Mouse (Mus musculus) MEL (cell line): ENCODE measurements around the gene Slc13a2. TPM values are rescaled to one million over a fixed set of nuclear protein-coding genes. Genes with fewer than 3 reads are reported as not detected.

Experiments used
- DNase-seq: peaks from one replicate; pipeline ENCODE4 v3.0.0; 2011; ENCODE audit warnings: low read depth, low spot score
- H3K27ac ChIP-seq: 2 replicates; pipeline ENCODE4 v1.5.1; 2012; ENCODE audit warnings: low read depth, mild to moderate bottlenecking, control low read depth, low read length, moderate library complexity; ENCODE audit not compliant: control insufficient read depth
- H3K27me3 ChIP-seq, 2 experiments: fragments of 150-350 bp in 1 of 2; sonication (generic) in 1 of 2; 2 replicates each; pipeline ENCODE4 v1.6.1; 2012; ENCODE audit warnings: low read length in 2 of 2, mild to moderate bottlenecking in 2 of 2, improper control_type of control experiment in 1 of 2, moderate library complexity in 1 of 2; ENCODE audit not compliant: insufficient read depth in 2 of 2, control insufficient read depth in 1 of 2
- H3K36me3 ChIP-seq, 2 experiments: 2 replicates each; pipeline ENCODE4 v1.6.1; 2012 to 2014; ENCODE audit warnings: low read length in 2 of 2, improper control_type of control experiment in 1 of 2, inconsistent platforms in 1 of 2, mild to moderate bottlenecking in 1 of 2; ENCODE audit not compliant: insufficient read depth in 2 of 2, control insufficient read depth in 1 of 2
- H3K4me1 ChIP-seq, 2 experiments: fragments of 150-350 bp in 1 of 2; sonication (generic) in 1 of 2; 2 replicates each; pipeline ENCODE4 v1.6.1; 2012; ENCODE audit warnings: low read length in 2 of 2, improper control_type of control experiment in 1 of 2, mild to moderate bottlenecking in 1 of 2; ENCODE audit not compliant: insufficient read depth in 2 of 2, control insufficient read depth in 1 of 2
- H3K4me3 ChIP-seq, 2 experiments: fragments of 150-350 bp in 1 of 2; sonication (generic) in 1 of 2; 2 replicates each; pipeline ENCODE4 v1.5.1; 2012; ENCODE audit warnings: low read depth in 2 of 2, low read length in 2 of 2, mild to moderate bottlenecking in 2 of 2, moderate library complexity in 2 of 2, control low read depth in 1 of 2, improper control_type of control experiment in 1 of 2; ENCODE audit not compliant: control insufficient read depth in 1 of 2, insufficient read depth in 1 of 2
- H3K79me2 ChIP-seq: 2 replicates; pipeline ENCODE4 v1.6.1; 2012; ENCODE audit warnings: mild to moderate bottlenecking, low read length, moderate library complexity; ENCODE audit not compliant: control insufficient read depth, poor library complexity, insufficient read depth
- H3K9ac ChIP-seq: 2 replicates; pipeline ENCODE4 v1.6.1; 2012; ENCODE audit warnings: low read depth, mild to moderate bottlenecking, control low read depth, low read length, moderate library complexity; ENCODE audit not compliant: control insufficient read depth, poor library complexity, severe bottlenecking
- H3K9me3 ChIP-seq: fragments of 150-350 bp; sonication (generic); replicated peaks from 2 replicates; pipeline ENCODE4 v1.6.1; 2012; ENCODE audit warnings: mild to moderate bottlenecking, low read length, improper control_type of control experiment, moderate library complexity; ENCODE audit not compliant: insufficient read depth
- CHD2 ChIP-seq: IDR thresholded peaks from 2 replicates; pipeline ENCODE4 v1.6.1; 2011; ENCODE audit warnings: low read length, improper control_type of control experiment
- CTCF ChIP-seq, 3 experiments: IDR thresholded peaks in 2 of 3; conservative IDR thresholded peaks in 1 of 3; 2 replicates each; pipeline ENCODE4 v1.5.1; 2011 to 2012; ENCODE audit warnings: low read length in 3 of 3, low read depth in 2 of 3, mild to moderate bottlenecking in 2 of 3, improper control_type of control experiment in 1 of 3, inconsistent platforms in 1 of 3, mixed read lengths in 1 of 3, moderate library complexity in 1 of 3; ENCODE audit not compliant: control insufficient read depth in 1 of 3, insufficient read depth in 1 of 3, poor library complexity in 1 of 3, severe bottlenecking in 1 of 3
- EP300 ChIP-seq, 2 experiments: IDR thresholded peaks; 2 replicates each; pipeline ENCODE4 v1.6.1; 2011; ENCODE audit warnings: improper control_type of control experiment in 2 of 2, low read length in 2 of 2, low read depth in 1 of 2, mild to moderate bottlenecking in 1 of 2
- GATA1 ChIP-seq: IDR thresholded peaks from 2 replicates; pipeline ENCODE4 v1.6.1; 2011; ENCODE audit warnings: low read depth, low read length, improper control_type of control experiment
- MYB ChIP-seq: IDR thresholded peaks from 2 replicates; pipeline ENCODE4 v1.6.1; 2011; ENCODE audit warnings: mild to moderate bottlenecking, low read depth, low read length, improper control_type of control experiment
- MYC ChIP-seq: IDR thresholded peaks from 2 replicates; pipeline ENCODE4 v1.6.1; 2011; ENCODE audit warnings: low read depth, mild to moderate bottlenecking, low read length, improper control_type of control experiment, moderate library complexity
- POLR2A ChIP-seq, 2 experiments: IDR thresholded peaks; 2 replicates each; pipeline ENCODE4 v1.6.1; 2011 to 2012; ENCODE audit warnings: low read length in 2 of 2, mild to moderate bottlenecking in 2 of 2, control low read depth in 1 of 2, improper control_type of control experiment in 1 of 2, low read depth in 1 of 2, moderate library complexity in 1 of 2; ENCODE audit not compliant: control insufficient read depth in 1 of 2, insufficient read depth in 1 of 2, poor library complexity in 1 of 2
- POLR2AphosphoS2 ChIP-seq: IDR thresholded peaks from 2 replicates; pipeline ENCODE4 v1.6.1; 2011; ENCODE audit warnings: low read length, improper control_type of control experiment
- POLR2AphosphoS5 ChIP-seq: IDR thresholded peaks from 2 replicates; pipeline ENCODE4 v1.6.1; 2012; ENCODE audit warnings: low read depth, borderline replicate concordance, mild to moderate bottlenecking, inconsistent platforms, low read length, moderate library complexity, mixed read lengths
- RAD21 ChIP-seq: IDR thresholded peaks from 2 replicates; pipeline ENCODE4 v1.6.1; 2011; ENCODE audit warnings: mild to moderate bottlenecking, low read depth, low read length, improper control_type of control experiment
- SMC3 ChIP-seq: IDR thresholded peaks from 2 replicates; pipeline ENCODE4 v1.6.1; 2011; ENCODE audit warnings: low read depth, low read length, improper control_type of control experiment
- UBTF ChIP-seq: IDR thresholded peaks from 2 replicates; pipeline ENCODE4 v1.6.1; 2012; ENCODE audit warnings: low read depth, mild to moderate bottlenecking, inconsistent platforms, low read length, improper control_type of control experiment, moderate library complexity, borderline replicate concordance; ENCODE audit not compliant: insufficient read depth
- ZNF384 ChIP-seq: IDR thresholded peaks from 2 replicates; pipeline ENCODE4 v1.6.1; 2012; ENCODE audit warnings: low read depth, mild to moderate bottlenecking, inconsistent platforms, low read length, improper control_type of control experiment
- polyA plus RNA-seq, 2 experiments: library from polyadenylated mRNA; stranded (reverse) in 1 of 2; unstranded in 1 of 2; fragments of >175 nt in 1 of 2; fragments of >200 nt in 1 of 2; gene quantifications; 2 replicates each; pipeline versions ENCODE4 v1.2.1 to v1.2.4; 2012; ENCODE audit warnings: low replicate concordance in 2 of 2, low read depth in 1 of 2; ENCODE audit not compliant: insufficient read length in 2 of 2, insufficient read depth in 1 of 2, missing spikeins in 1 of 2
- total RNA-seq: library from RNA; depleted of rRNA; stranded (reverse); fragments of 300-350 nt; gene quantifications from 2 replicates; pipeline ENCODE4 v1.2.3, GENCODE M21; 2012; rRNA removed

Gene Slc13a2
- total and polyA plus RNA-seq, 3 experiments, result not detected

DNA sequence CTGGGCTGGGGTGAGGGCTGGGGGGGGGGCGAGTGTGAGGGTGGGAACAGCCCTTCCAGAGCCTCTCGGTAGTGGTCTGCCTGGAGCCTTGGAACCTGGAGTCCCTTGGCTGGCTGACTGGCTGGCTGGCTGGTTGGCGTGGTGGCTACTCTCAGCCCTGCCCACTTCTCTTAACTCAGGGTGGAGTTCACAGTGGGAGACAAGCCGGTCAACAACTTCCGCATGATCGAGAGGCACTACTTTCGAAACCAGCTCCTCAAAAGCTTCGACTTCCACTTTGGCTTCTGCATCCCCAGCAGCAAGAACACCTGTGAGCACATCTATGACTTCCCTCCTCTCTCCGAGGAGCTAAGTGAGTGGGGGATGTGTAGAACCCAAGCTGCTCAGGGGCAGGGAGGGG, 74.1 kb downstream of the Slc13a2 start:
- Histone ChIP-seq H3K4me3 (no peak overlapping the region), H3K9me3 (no peaks in the 10 kb centered on the region), H3K27me3 (no peaks in the 10 kb centered on the region), H3K36me3 (peaks cover 0 to 21% of the 10 kb centered on the region in 2 experiments; a peak in 2 of 4 replicates), H3K79me2 (peaks cover 9% of the 10 kb centered on the region), H3K27ac (no peak overlapping the region), H3K4me1 (peaks cover 13 to 29% of the 10 kb centered on the region in 2 experiments), H3K9ac (no peak overlapping the region)
- no peak for TF ChIP-seq CTCF (IDR thresholded peaks at IDR 0.05 in 2 of 3, conservative IDR thresholded peaks at IDR 0.05 in 1 of 3; ENCODE audit: control insufficient read depth in 1 of 3, insufficient read depth in 1 of 3, low read depth in 2 of 3, low read length in 3 of 3, poor library complexity in 1 of 3, severe bottlenecking in 1 of 3)
- no peak for TF ChIP-seq ZNF384
- no peak for TF ChIP-seq POLR2AphosphoS2
- TF ChIP-seq EP300 (IDR thresholded peaks at IDR 0.05; ENCODE audit: low read depth in 1 of 2, low read length in 2 of 2), result no peak
- no peak for TF ChIP-seq MYB
- TF ChIP-seq MYC, result no peak
- TF ChIP-seq CHD2, result no peak
- TF ChIP-seq UBTF, result no peak
- no peak for TF ChIP-seq RAD21
- no peak for TF ChIP-seq POLR2A (IDR thresholded peaks at IDR 0.05; ENCODE audit: control insufficient read depth in 1 of 2, insufficient read depth in 1 of 2, low read depth in 1 of 2, low read length in 2 of 2, poor library complexity in 1 of 2)
- TF ChIP-seq GATA1, result no peak
- no peak for TF ChIP-seq POLR2AphosphoS5
- TF ChIP-seq SMC3, result no peak
- DNase-seq, result no peak

Other genes starting within 250 kb of the Slc13a2 start
- 6.0 and 7.5 TPM in 2 replicates for gene Nek8, start 245.5 kb downstream of the Slc13a2 start, total RNA-seq
- 10 to 100 TPM in 1 of 2 experiments, not detected in 1; 10.1 TPM for gene Nek8, start 245.5 kb downstream of the Slc13a2 start, polyA plus RNA-seq
- gene Tlcd1, start 245.5 kb downstream of the Slc13a2 start, total RNA-seq, result 16.2 and 28.3 TPM in 2 replicates
- gene Tlcd1, start 245.5 kb downstream of the Slc13a2 start, polyA plus RNA-seq, result 10 to 100 TPM in 1 of 2 experiments, not detected in 1; 23.3 TPM
- gene Rpl23a, start 238.6 kb downstream of the Slc13a2 start, total RNA-seq, result 3,920 and 4,112 TPM in 2 replicates
- gene Rpl23a, start 238.6 kb downstream of the Slc13a2 start, polyA plus RNA-seq, result 1,000 to 10,000 TPM in 1 of 2 experiments, not detected in 1; 2,892 TPM
- gene Rab34, start 233.8 kb downstream of the Slc13a2 start, total RNA-seq, result 20.8 TPM in 2 replicates
- 10 to 100 TPM in 1 of 2 experiments, not detected in 1; 42.9 TPM for gene Rab34, start 233.8 kb downstream of the Slc13a2 start, polyA plus RNA-seq
- gene Proca1, start 228.8 kb downstream of the Slc13a2 start, total RNA-seq, result 0.15 and 0.16 TPM in 2 replicates
- gene Proca1, start 228.8 kb downstream of the Slc13a2 start, polyA plus RNA-seq, result under 1 TPM in 1 of 2 experiments, not detected in 1; 0.54 TPM
- gene Sdf2, start 176.5 kb downstream of the Slc13a2 start, total RNA-seq, result 75.5 and 81.4 TPM in 2 replicates
- gene Sdf2, start 176.5 kb downstream of the Slc13a2 start, polyA plus RNA-seq, result 10 to 100 TPM in 1 of 2 experiments, not detected in 1; 68.1 TPM
- 39.6 and 40.3 TPM in 2 replicates for gene Supt6, start 176.2 kb downstream of the Slc13a2 start, total RNA-seq
- gene Supt6, start 176.2 kb downstream of the Slc13a2 start, polyA plus RNA-seq, result 10 to 100 TPM; 59.8 to 93.2 TPM
- 80.5 and 85.9 TPM in 2 replicates for gene 2610507B11Rik, start 160.5 kb downstream of the Slc13a2 start, total RNA-seq
- 10 to 100 TPM; 75.8 to 77.6 TPM for gene 2610507B11Rik, start 160.5 kb downstream of the Slc13a2 start, polyA plus RNA-seq
- gene BC030499, start 131.4 kb downstream of the Slc13a2 start, total RNA-seq, result 0.73 and 1.6 TPM in 2 replicates
- 1 to 10 TPM in 1 of 2 experiments, not detected in 1; 1.1 TPM for gene BC030499, start 131.4 kb downstream of the Slc13a2 start, polyA plus RNA-seq
- gene Spag5, start 120.7 kb downstream of the Slc13a2 start, total RNA-seq, result 40.1 and 50.9 TPM in 2 replicates
- 100 to 1,000 TPM in 1 of 2 experiments, 10 to 100 TPM in 1; 77.5 to 274 TPM for gene Spag5, start 120.7 kb downstream of the Slc13a2 start, polyA plus RNA-seq
- gene Aldoc, start 99.2 kb downstream of the Slc13a2 start, total RNA-seq, result 3.0 and 4.0 TPM in 2 replicates
- gene Aldoc, start 99.2 kb downstream of the Slc13a2 start, polyA plus RNA-seq, result 1 to 10 TPM in 1 of 2 experiments, not detected in 1; 8.1 TPM
- gene Pigs, start 93.8 kb downstream of the Slc13a2 start, total RNA-seq, result 27.6 and 28.5 TPM in 2 replicates
- 10 to 100 TPM; 51.2 to 97.1 TPM for gene Pigs, start 93.8 kb downstream of the Slc13a2 start, polyA plus RNA-seq
- 61.7 and 63.0 TPM in 2 replicates for gene Unc119, start 78.7 kb downstream of the Slc13a2 start, total RNA-seq
- gene Unc119, start 78.7 kb downstream of the Slc13a2 start, polyA plus RNA-seq, result 100 to 1,000 TPM in 1 of 2 experiments, not detected in 1; 140 TPM
- gene Foxn1, start 35.7 kb downstream of the Slc13a2 start, total RNA-seq, result not detected in 2 replicates
- gene Foxn1, start 35.7 kb downstream of the Slc13a2 start, polyA plus RNA-seq, result not detected
- gene Slc46a1, start 43.5 kb upstream of the Slc13a2 start, total RNA-seq, result 7.5 and 11.6 TPM in 2 replicates
- 1 to 10 TPM in 1 of 2 experiments, not detected in 1; 8.3 TPM for gene Slc46a1, start 43.5 kb upstream of the Slc13a2 start, polyA plus RNA-seq
- gene Sarm1, start 75.5 kb upstream of the Slc13a2 start, total RNA-seq, result 0.73 and 1.1 TPM in 2 replicates
- 1 to 10 TPM in 1 of 2 experiments, not detected in 1; 4.3 TPM for gene Sarm1, start 75.5 kb upstream of the Slc13a2 start, polyA plus RNA-seq
- not detected in 2 replicates for gene Vtn, start 76.9 kb upstream of the Slc13a2 start, total RNA-seq
- under 1 TPM in 1 of 2 experiments, not detected in 1; 0.18 TPM for gene Vtn, start 76.9 kb upstream of the Slc13a2 start, polyA plus RNA-seq
- 0.15 TPM in 1 of 2 replicates, not detected in the other for gene Sebox, start 81.2 kb upstream of the Slc13a2 start, total RNA-seq
- gene Sebox, start 81.2 kb upstream of the Slc13a2 start, polyA plus RNA-seq, result under 1 TPM in 1 of 2 experiments, not detected in 1; 0.06 TPM
- gene Tmem199, start 90.0 kb upstream of the Slc13a2 start, total RNA-seq, result 51.9 and 57.1 TPM in 2 replicates
- 10 to 100 TPM in 1 of 2 experiments, not detected in 1; 36.5 TPM for gene Tmem199, start 90.0 kb upstream of the Slc13a2 start, polyA plus RNA-seq
- gene Poldip2, start 90.0 kb upstream of the Slc13a2 start, total RNA-seq, result 157 and 182 TPM in 2 replicates
- gene Poldip2, start 90.0 kb upstream of the Slc13a2 start, polyA plus RNA-seq, result 100 to 1,000 TPM; 166 to 260 TPM
- gene Tnfaip1, start 114.1 kb upstream of the Slc13a2 start, total RNA-seq, result 3.9 and 4.7 TPM in 2 replicates
- gene Tnfaip1, start 114.1 kb upstream of the Slc13a2 start, polyA plus RNA-seq, result 1 to 10 TPM in 1 of 2 experiments, not detected in 1; 7.4 TPM
- 153 and 196 TPM in 2 replicates for gene Ift20, start 114.1 kb upstream of the Slc13a2 start, total RNA-seq
- 100 to 1,000 TPM in 1 of 2 experiments, not detected in 1; 128 TPM for gene Ift20, start 114.1 kb upstream of the Slc13a2 start, polyA plus RNA-seq
- gene Tmem97, start 128.6 kb upstream of the Slc13a2 start, total RNA-seq, result 204 and 207 TPM in 2 replicates
- 100 to 1,000 TPM; 166 to 215 TPM for gene Tmem97, start 128.6 kb upstream of the Slc13a2 start, polyA plus RNA-seq